Mouse (Mus musculus): ENCODE results near the gene Spp1. TPM values are rescaled to one million over a fixed set of nuclear protein-coding genes. Genes with fewer than 3 reads are reported as not detected.

The Spp1 gene
- 5.8 and 7.7 TPM in 2 replicates for polyA plus RNA-seq (2015; fragmentation: Nextera tagmentation; extraction: Ambion mirVana)

GRCm38 (mm10) chr5:104434835-104435301 lies at the start of gene Spp1:
Gene Spp1, plus strand, starts transcription at chr5:104435118.
- 67% methylated on average over 7 of the region's 7 CpGs for WGBS
- H3K9ac ChIP-seq: no peak within 1 kb of the TSS
- no peaks in the 10 kb centered on the region for H3K27me3 ChIP-seq
- no peak within 1 kb of the TSS for H3K4me3 ChIP-seq
- H3K4me2 ChIP-seq: no peak within 1 kb of the TSS
- H3K27ac ChIP-seq: no peak within 1 kb of the TSS
- H3K36me3 ChIP-seq (ENCODE audit: poor library complexity, severe bottlenecking): no peaks in the 10 kb centered on the region
- no peak for ATAC-seq
- H3K4me1 ChIP-seq: no peaks in the 10 kb centered on the region
- no peaks in the 10 kb centered on the region for H3K9me3 ChIP-seq (replicated peaks)

GRCm38 (mm10) chr5:104385521-104385920 lies 49.4 kb upstream of the Spp1 start:
- ATAC-seq: no peak
- no peaks in the 10 kb centered on the region for H3K36me3 ChIP-seq (ENCODE audit: poor library complexity, severe bottlenecking)
- WGBS: 94% methylated on average over 16 of the region's 16 CpGs

GRCm38 (mm10) chr5:104386908-104387307 lies 48.0 kb upstream of the Spp1 start:
- Histone ChIP-seq H3K27ac (no peak overlapping the region), H3K27me3 (no peaks in the 10 kb centered on the region), H3K4me3 (no peak overlapping the region), H3K9ac (no peak overlapping the region), H3K9me3 (replicated peaks) (no peaks in the 10 kb centered on the region), H3K4me2 (no peak overlapping the region), H3K36me3 (ENCODE audit: poor library complexity, severe bottlenecking) (no peaks in the 10 kb centered on the region), H3K4me1 (no peaks in the 10 kb centered on the region)
- ATAC-seq: no peak
- 79% methylated on average over 5 of the region's 5 CpGs for WGBS

More at GRCm38 (mm10) chr5:104385521-104385920, 49.4 kb upstream of the Spp1 start:
- Histone ChIP-seq H3K27me3 (no peaks in the 10 kb centered on the region), H3K9me3 (replicated peaks) (no peaks in the 10 kb centered on the region), H3K9ac (no peak overlapping the region), H3K27ac (no peak overlapping the region), H3K4me3 (no peak overlapping the region), H3K4me1 (no peaks in the 10 kb centered on the region), H3K4me2 (no peak overlapping the region)

GRCm38 (mm10) chr5:104390962-104391361 lies 44.0 kb upstream of the Spp1 start:
- Histone ChIP-seq H3K9ac (no peak overlapping the region), H3K4me3 (no peak overlapping the region), H3K27me3 (no peaks in the 10 kb centered on the region), H3K27ac (no peak overlapping the region), H3K9me3 (replicated peaks) (no peaks in the 10 kb centered on the region), H3K36me3 (ENCODE audit: poor library complexity, severe bottlenecking) (no peaks in the 10 kb centered on the region), H3K4me2 (no peak overlapping the region), H3K4me1 (no peaks in the 10 kb centered on the region)
- no peak for ATAC-seq
- 81% methylated on average over 2 of the region's 2 CpGs for WGBS

GRCm38 (mm10) chr5:104392784-104393183 lies 42.1 kb upstream of the Spp1 start:
- Histone ChIP-seq H3K9me3 (replicated peaks) (no peaks in the 10 kb centered on the region), H3K4me2 (no peak overlapping the region), H3K27ac (no peak overlapping the region), H3K36me3 (ENCODE audit: poor library complexity, severe bottlenecking) (no peaks in the 10 kb centered on the region), H3K4me1 (no peaks in the 10 kb centered on the region), H3K27me3 (no peaks in the 10 kb centered on the region), H3K9ac (no peak overlapping the region), H3K4me3 (no peak overlapping the region)
- no peak for ATAC-seq
- 91% methylated on average over 5 of the region's 5 CpGs for WGBS

GRCm38 (mm10) chr5:104396286-104396685 lies 38.6 kb upstream of the Spp1 start:
- Histone ChIP-seq H3K4me1 (no peaks in the 10 kb centered on the region), H3K36me3 (ENCODE audit: poor library complexity, severe bottlenecking) (no peaks in the 10 kb centered on the region), H3K4me3 (no peak overlapping the region), H3K4me2 (no peak overlapping the region), H3K9me3 (replicated peaks) (no peaks in the 10 kb centered on the region), H3K9ac (no peak overlapping the region), H3K27me3 (no peaks in the 10 kb centered on the region), H3K27ac (no peak overlapping the region)
- ATAC-seq: no peak
- 73% methylated on average over 6 of the region's 6 CpGs for WGBS

GRCm38 (mm10) chr5:104398001-104398400 lies 36.9 kb upstream of the Spp1 start:
- Histone ChIP-seq H3K36me3 (ENCODE audit: poor library complexity, severe bottlenecking) (no peaks in the 10 kb centered on the region), H3K4me2 (no peak overlapping the region), H3K27me3 (no peaks in the 10 kb centered on the region), H3K9me3 (replicated peaks) (no peaks in the 10 kb centered on the region), H3K4me3 (no peak overlapping the region), H3K4me1 (no peaks in the 10 kb centered on the region), H3K9ac (no peak overlapping the region), H3K27ac (no peak overlapping the region)
- no peak for ATAC-seq
- 75% methylated on average over 1 of the region's 1 CpGs for WGBS

GRCm38 (mm10) chr5:104399291-104399950 lies 35.5 kb upstream of the Spp1 start:
- Histone ChIP-seq H3K4me1 (no peaks in the 10 kb centered on the region), H3K27ac (no peak overlapping the region), H3K9ac (no peak overlapping the region), H3K4me3 (no peak overlapping the region), H3K4me2 (no peak overlapping the region), H3K27me3 (no peaks in the 10 kb centered on the region), H3K36me3 (ENCODE audit: poor library complexity, severe bottlenecking) (no peaks in the 10 kb centered on the region), H3K9me3 (replicated peaks) (no peaks in the 10 kb centered on the region)
- ATAC-seq: no peak
- 62% methylated on average over 9 of the region's 9 CpGs for WGBS

GRCm38 (mm10) chr5:104399970-104400369 lies 34.9 kb upstream of the Spp1 start:
- Histone ChIP-seq H3K4me2 (no peak overlapping the region), H3K36me3 (ENCODE audit: poor library complexity, severe bottlenecking) (no peaks in the 10 kb centered on the region), H3K27ac (no peak overlapping the region), H3K27me3 (no peaks in the 10 kb centered on the region), H3K9me3 (replicated peaks) (no peaks in the 10 kb centered on the region), H3K9ac (no peak overlapping the region), H3K4me1 (no peaks in the 10 kb centered on the region), H3K4me3 (no peak overlapping the region)
- no peak for ATAC-seq
- 32% methylated on average over 1 of the region's 1 CpGs for WGBS

- Histone ChIP-seq H3K4me2 (no peak overlapping the region), H3K4me1 (peaks cover 12% of the 10 kb centered on the region; the same call in 1 of the 2 replicates), H3K9me3 (replicated peaks) (no peaks in the 10 kb centered on the region), H3K27ac (no peak overlapping the region), H3K9ac (no peak overlapping the region), H3K36me3 (ENCODE audit: poor library complexity, severe bottlenecking) (no peaks in the 10 kb centered on the region), H3K4me3 (no peak overlapping the region), H3K27me3 (no peaks in the 10 kb centered on the region)
- ATAC-seq: no peak
- 72% methylated on average over 3 of the region's 3 CpGs for WGBS
Measured at GRCm38 (mm10) chr5:104402651-104403050, 32.3 kb upstream of the Spp1 start.

- no peak for ATAC-seq
- Histone ChIP-seq H3K36me3 (ENCODE audit: poor library complexity, severe bottlenecking) (no peaks in the 10 kb centered on the region), H3K9ac (no peak overlapping the region), H3K4me1 (peaks cover 12% of the 10 kb centered on the region; the same call in 1 of the 2 replicates), H3K4me3 (no peak overlapping the region), H3K9me3 (replicated peaks) (no peaks in the 10 kb centered on the region), H3K27me3 (no peaks in the 10 kb centered on the region), H3K27ac (no peak overlapping the region), H3K4me2 (no peak overlapping the region)
- 71% methylated on average over 3 of the region's 3 CpGs for WGBS
Measured at GRCm38 (mm10) chr5:104403351-104403750, 31.6 kb upstream of the Spp1 start.

GRCm38 (mm10) chr5:104404551-104404950 lies 30.4 kb upstream of the Spp1 start:
- H3K4me2 ChIP-seq: no peak overlapping the region
- WGBS: 45% methylated on average over 7 of the region's 7 CpGs
- H3K9ac ChIP-seq: no peak overlapping the region
- no peaks in the 10 kb centered on the region for H3K27me3 ChIP-seq
- H3K4me1 ChIP-seq: peaks cover 12% of the 10 kb centered on the region; the same call in 1 of the 2 replicates
- no peaks in the 10 kb centered on the region for H3K9me3 ChIP-seq (replicated peaks)
- no peaks in the 10 kb centered on the region for H3K36me3 ChIP-seq (ENCODE audit: poor library complexity, severe bottlenecking)
- H3K4me3 ChIP-seq: no peak overlapping the region
- no peak overlapping the region for H3K27ac ChIP-seq
- ATAC-seq: no peak

GRCm38 (mm10) chr5:104405051-104405450 lies 29.9 kb upstream of the Spp1 start:
- ATAC-seq: no peak

More at GRCm38 (mm10) chr5:104405051-104405450, 29.9 kb upstream of the Spp1 start:
- Histone ChIP-seq H3K4me3 (no peak overlapping the region), H3K27me3 (no peaks in the 10 kb centered on the region), H3K9me3 (replicated peaks) (no peaks in the 10 kb centered on the region), H3K9ac (no peak overlapping the region), H3K4me2 (no peak overlapping the region), H3K4me1 (peaks cover 12% of the 10 kb centered on the region; the same call in 1 of the 2 replicates), H3K27ac (no peak overlapping the region), H3K36me3 (ENCODE audit: poor library complexity, severe bottlenecking) (no peaks in the 10 kb centered on the region)
- WGBS: 79% methylated on average over 3 of the region's 3 CpGs

All from forebrain, embryonic 13.5 days (tissue).